Mouse (Mus musculus) neutrophil, adult 83 days (primary cell): ENCODE measurements around the gene Olfr1259. TPM values are rescaled to one million over a fixed set of nuclear protein-coding genes. Genes with fewer than 3 reads are reported as not detected.

Experiments used
- total RNA-seq, 2 experiments: library from RNA; stranded (reverse); gene quantifications; one replicate each; pipeline ENCODE4 v1.2.4; 2023

Gene Olfr1259
- not detected for total RNA-seq

DNA sequence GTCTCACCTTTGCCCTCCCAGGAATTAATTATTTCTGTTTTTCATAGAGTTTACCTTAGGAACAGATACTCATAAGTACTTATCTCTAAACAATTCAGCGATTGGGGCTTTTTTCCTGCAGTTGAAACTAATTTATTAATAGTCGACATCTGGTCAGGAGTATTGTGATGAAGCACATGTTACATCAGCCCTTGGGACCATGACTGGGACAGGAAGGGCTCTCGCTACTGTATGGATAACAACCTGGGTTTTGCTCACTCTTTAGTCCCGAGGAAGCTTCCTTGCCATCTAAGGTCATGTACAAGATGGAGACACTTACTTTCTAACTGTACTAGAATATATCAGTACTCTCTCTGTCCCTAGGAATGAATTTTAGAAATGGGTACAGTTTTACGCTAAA is at the start of gene Olfr1259:
Gene Olfr1259, minus strand, starts transcription at position 101 of the 400 bp plus-strand sequence.

DNA sequence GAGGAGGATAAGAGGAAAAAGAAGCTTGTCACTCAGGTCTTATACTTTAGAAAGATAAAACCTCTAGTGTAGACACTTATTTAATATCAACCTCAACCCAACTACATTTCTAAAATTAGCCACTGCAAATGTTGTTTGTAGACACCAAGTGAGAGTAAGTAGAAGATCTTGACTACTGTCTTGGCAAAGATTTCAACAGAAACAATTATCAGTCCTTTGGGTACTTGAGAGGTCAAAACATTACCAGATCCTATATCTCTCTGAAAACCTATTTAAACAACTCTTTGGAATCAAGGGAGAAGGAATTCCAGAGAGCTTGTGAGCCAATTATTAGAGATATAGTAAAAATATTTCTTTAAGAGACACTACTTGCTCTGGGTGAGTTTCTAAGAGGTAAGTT is 42.5 kb upstream of the Olfr1259 start, which contains the start of gene Olfr1261:
Gene Olfr1261, plus strand, starts transcription at position 301 of the 400 bp plus-strand sequence.

DNA sequence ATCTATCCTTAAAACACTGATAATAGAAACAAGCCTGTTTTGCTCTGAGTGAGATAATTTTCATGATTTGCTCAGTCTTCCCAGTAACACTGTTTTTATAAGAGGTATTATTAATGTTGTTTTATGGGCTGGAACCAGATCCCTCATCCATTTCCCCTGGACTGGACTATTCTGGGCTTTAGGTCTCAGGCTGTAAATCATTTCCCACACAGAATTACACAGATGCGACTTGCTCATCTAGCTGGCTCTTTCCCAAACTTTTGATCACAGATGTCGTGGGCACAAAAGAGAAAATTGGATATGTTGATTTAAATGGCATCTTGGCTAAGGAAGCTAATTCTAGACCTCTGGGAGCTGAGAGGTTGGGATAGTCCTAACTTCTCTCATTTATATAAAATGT is 25.7 kb upstream of the Olfr1259 start, which contains the start of gene Olfr1260:
Gene Olfr1260, plus strand, starts transcription at position 157 of the 400 bp plus-strand sequence.

DNA sequence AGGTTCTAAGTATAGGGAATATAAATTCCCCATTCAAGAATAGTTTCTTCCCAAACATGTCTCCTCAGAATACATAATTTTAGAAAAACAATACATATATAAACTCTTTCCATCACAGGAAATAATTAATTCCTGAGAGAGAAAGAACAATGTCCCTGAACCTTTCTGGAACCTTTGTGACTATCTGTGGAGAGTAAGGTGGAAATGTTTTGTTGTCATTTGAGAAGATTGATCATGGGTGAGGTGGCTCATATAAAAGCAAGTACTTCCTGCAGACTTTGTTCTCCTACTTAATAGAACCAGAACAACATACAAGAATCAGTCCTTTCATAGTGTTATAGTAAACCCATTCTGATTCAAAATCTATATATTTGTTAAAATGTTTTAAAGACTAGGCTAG is 21.5 kb downstream of the Olfr1259 start, which contains the start of gene Olfr1258:
Gene Olfr1258, plus strand, starts transcription at position 301 of the 400 bp plus-strand sequence.

Other genes starting within 250 kb of the Olfr1259 start
- gene Olfr1252, start 223.7 kb downstream of the Olfr1259 start, total RNA-seq: not detected
- not detected for gene Olfr1253, start 191.6 kb downstream of the Olfr1259 start, total RNA-seq
- gene Olfr1254, start 155.0 kb downstream of the Olfr1259 start, total RNA-seq: not detected
- gene Olfr1255, start 136.6 kb downstream of the Olfr1259 start, total RNA-seq: not detected
- not detected for gene Olfr1256, start 107.1 kb downstream of the Olfr1259 start, total RNA-seq
- gene Olfr48, start 100.5 kb downstream of the Olfr1259 start, total RNA-seq: not detected
- gene Olfr1257, start 70.2 kb downstream of the Olfr1259 start, total RNA-seq: not detected
- not detected for gene Olfr1258, start 21.4 kb downstream of the Olfr1259 start, total RNA-seq
- gene Olfr1260, start 25.7 kb upstream of the Olfr1259 start, total RNA-seq: not detected
- not detected for gene Olfr1261, start 42.6 kb upstream of the Olfr1259 start, total RNA-seq
- not detected for gene Olfr1262, start 51.5 kb upstream of the Olfr1259 start, total RNA-seq
- gene Olfr1263, start 63.5 kb upstream of the Olfr1259 start, total RNA-seq: not detected
- not detected for gene Olfr1264, start 76.9 kb upstream of the Olfr1259 start, total RNA-seq
- not detected for gene Olfr1265, start 86.7 kb upstream of the Olfr1259 start, total RNA-seq
- gene Olfr140, start 114.9 kb upstream of the Olfr1259 start, total RNA-seq: not detected
- gene Olfr1269, start 172.7 kb upstream of the Olfr1259 start, total RNA-seq: not detected
- not detected for gene Olfr32, start 193.6 kb upstream of the Olfr1259 start, total RNA-seq
- gene Olfr1270, start 204.4 kb upstream of the Olfr1259 start, total RNA-seq: not detected